Mouse (Mus musculus) urinary bladder, postnatal 10 days (tissue): ENCODE results near the gene Rbm39.
"Not testable (repeated sequence)": the region's sequence is repeated elsewhere in the genome, so short reads cannot be mapped to it uniquely, and the experiment has no call there.

Source experiments
- DNase-seq: peaks from one replicate; pipeline ENCODE4 v3.0.0; 2022; ENCODE audit warnings: low spot score

The Rbm39 gene

GRCm38 (mm10) chr2:156180824-156181590 is 969 bp upstream of the Rbm39 start:
- no peak for DNase-seq

GRCm38 (mm10) chr2:156179796-156180093 is 293 bp downstream of the Rbm39 start:
- DNase-seq = no peak

GRCm38 (mm10) chr2:156179046-156179795 is 817 bp downstream of the Rbm39 start:
- DNase-seq = peak; percentile 46

GRCm38 (mm10) chr2:156177651-156178050 is 2.4 kb downstream of the Rbm39 start:
- DNase-seq = no peak

- DNase-seq = no peak
Observed at GRCm38 (mm10) chr2:156177079-156177478, 3.0 kb downstream of the Rbm39 start.

GRCm38 (mm10) chr2:156166557-156166956 is 13.5 kb downstream of the Rbm39 start:
- no peak for DNase-seq

GRCm38 (mm10) chr2:156165478-156165877 is 14.6 kb downstream of the Rbm39 start:
- DNase-seq = no peak

GRCm38 (mm10) chr2:156151538-156151937 is 28.5 kb downstream of the Rbm39 start:
- no peak for DNase-seq

GRCm38 (mm10) chr2:156147316-156147915 is 32.6 kb downstream of the Rbm39 start:
- no peak for DNase-seq

GRCm38 (mm10) chr2:156146272-156146989 is 33.6 kb downstream of the Rbm39 start:
- no peak for DNase-seq

GRCm38 (mm10) chr2:156145486-156146130 is 34.4 kb downstream of the Rbm39 start:
- no peak for DNase-seq

- peak; percentile 62 for DNase-seq
Observed at GRCm38 (mm10) chr2:156143953-156144724, 35.9 kb downstream of the Rbm39 start, which contains the start of the genes Romo1 and Nfs1. Gene Romo1 (plus strand): TSS chr2:156144039. Gene Nfs1 (minus strand): TSS chr2:156144186.

GRCm38 (mm10) chr2:156143367-156143766 is 36.7 kb downstream of the Rbm39 start:
- DNase-seq = no peak

- DNase-seq = no peak
Observed at GRCm38 (mm10) chr2:156142820-156143219, 37.2 kb downstream of the Rbm39 start.

- DNase-seq = no peak
Observed at GRCm38 (mm10) chr2:156135695-156136094, 44.3 kb downstream of the Rbm39 start.

GRCm38 (mm10) chr2:156134161-156134560 is 45.9 kb downstream of the Rbm39 start:
- no peak for DNase-seq

- DNase-seq = no peak
Observed at GRCm38 (mm10) chr2:156126992-156127391, 53.0 kb downstream of the Rbm39 start, which contains the start of gene Gm28036. Gene Gm28036 (minus strand): TSS chr2:156127092.

- no peak for DNase-seq
Observed at GRCm38 (mm10) chr2:156123731-156124130, 56.3 kb downstream of the Rbm39 start.

- no peak for DNase-seq
Observed at GRCm38 (mm10) chr2:156119566-156119965, 60.5 kb downstream of the Rbm39 start.

- not testable (repeated sequence) for DNase-seq
Observed at GRCm38 (mm10) chr2:156112080-156112423, 68.0 kb downstream of the Rbm39 start.
